In the genomic region with DNA sequence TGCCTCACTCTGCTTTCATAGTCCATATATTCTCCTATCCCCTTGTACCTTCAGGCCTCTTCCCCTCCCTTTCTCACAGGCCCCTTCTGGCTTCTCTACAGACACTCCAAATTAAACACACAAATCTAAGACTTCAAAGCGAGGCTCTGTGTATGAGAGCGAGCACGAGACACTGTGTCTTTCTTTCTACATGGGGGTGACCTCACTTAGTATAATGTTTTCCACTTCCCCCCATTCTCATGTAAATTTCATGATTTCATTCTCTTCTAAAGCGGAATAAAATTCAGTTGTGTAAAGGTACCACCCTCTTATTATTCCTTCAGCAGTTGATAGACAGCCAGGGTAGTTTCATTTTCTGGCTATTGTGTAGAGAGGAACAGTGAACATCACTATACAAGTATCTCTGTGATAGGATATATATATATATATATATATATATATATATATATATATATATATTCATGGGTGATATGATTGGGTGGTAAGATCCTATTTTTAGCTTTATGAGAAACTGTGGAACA, we compare ENCODE assay signal across 28 mouse cellular contexts. TPM values are rescaled to one million over a fixed set of nuclear protein-coding genes. Genes with fewer than 3 reads are reported as not detected.
"Had no signal": no experiment of that assay in that cellular context is flagged by ENCODE, and none has a peak within 500 bp of the region (broad histone marks: within the 10 kb centered on the region; RNA-seq: fewer than 3 reads in every experiment).

No protein-coding gene starts in this region.

- H3K9ac ChIP-seq: heart, embryonic 13.5 days; heart, embryonic 15.5 days; hindbrain, embryonic 12.5 days; hindbrain, embryonic 14.5 days; intestine, embryonic 15.5 days; kidney, embryonic 15.5 days; limb, embryonic 13.5 days; limb, embryonic 15.5 days; liver, embryonic 12.5 days; liver, embryonic 14.5 days had no signal

- ATAC-seq: hindbrain, embryonic 16.5 days; inflammation-experienced regulatory T-cells, adult 6 months; intestine, embryonic 15.5 days; intestine, postnatal 0 days; liver, embryonic 12.5 days had no signal

- H3K4me2 ChIP-seq: heart, embryonic 11.5 days; heart, embryonic 13.5 days; heart, embryonic 15.5 days; hindbrain, embryonic 12.5 days; hindbrain, embryonic 14.5 days; intestine, embryonic 15.5 days; kidney, embryonic 15.5 days; limb, embryonic 13.5 days; limb, embryonic 15.5 days; liver, embryonic 12.5 days had no signal

- H3K27me3 ChIP-seq: heart, embryonic 13.5 days; heart, embryonic 15.5 days; hindbrain, embryonic 12.5 days; intestine, embryonic 15.5 days; limb, embryonic 13.5 days; limb, embryonic 15.5 days; liver, embryonic 12.5 days had no signal

- DNase-seq: gastrocnemius, postnatal 14 days; gastrocnemius, postnatal 36 days; heart, adult 2 months; heart, postnatal 14 days; heart, postnatal 36 days; kidney, adult 18-20 months; kidney, adult 8-10 months; kidney, postnatal 14 days; kidney, postnatal 36 days; layer of hippocampus, adult 9-11 months; layer of hippocampus, postnatal 36 days; left cerebral cortex, postnatal 4 days had no signal

- H3K9me3 ChIP-seq: heart, embryonic 13.5 days; heart, embryonic 15.5 days; hindbrain, embryonic 12.5 days; intestine, embryonic 15.5 days; kidney, embryonic 15.5 days; limb, embryonic 13.5 days; limb, embryonic 15.5 days; liver, embryonic 12.5 days had no signal

- H3K4me1 ChIP-seq: heart, embryonic 13.5 days; heart, embryonic 15.5 days; intestine, embryonic 15.5 days; kidney, embryonic 15.5 days; limb, embryonic 13.5 days; limb, embryonic 15.5 days; liver, embryonic 12.5 days had no signal

- H3K36me3 ChIP-seq: heart, embryonic 13.5 days; heart, embryonic 15.5 days; hindbrain, embryonic 12.5 days; intestine, embryonic 15.5 days; kidney, embryonic 15.5 days; limb, embryonic 13.5 days; limb, embryonic 15.5 days; liver, embryonic 12.5 days had no signal

- H3K4me3 ChIP-seq: heart, adult 2 months; heart, embryonic 13.5 days; heart, embryonic 15.5 days; hindbrain, embryonic 12.5 days; intestine, embryonic 15.5 days; kidney, embryonic 15.5 days; limb, embryonic 13.5 days; limb, embryonic 15.5 days; liver, embryonic 12.5 days had no signal

- H3K27ac ChIP-seq: heart, adult 2 months; heart, embryonic 13.5 days; heart, embryonic 15.5 days; hindbrain, embryonic 12.5 days; intestine, embryonic 15.5 days; kidney, embryonic 15.5 days; kidney, postnatal 0 days; limb, embryonic 13.5 days; limb, embryonic 15.5 days; liver, embryonic 12.5 days; liver, embryonic 14.5 days had no signal

RNA-seq across cellular contexts. Expression of gene Adgrd1, which starts 21.1 kb away (rescaled TPM):
- polyA plus RNA-seq: limb, embryonic 11.5 days had no signal
